Mouse (Mus musculus) lung, postnatal 0 days (tissue): ENCODE measurements around the gene Aacs.

Experiments
- CTCF ChIP-seq: IDR thresholded peaks from 2 replicates; pipeline ENCODE4 v1.5.1; 2016; ENCODE audit warnings: antibody characterized with exemption, mild to moderate bottlenecking
- EP300 ChIP-seq: IDR thresholded peaks from 2 replicates; pipeline ENCODE4 v1.6.1; 2016; ENCODE audit warnings: antibody characterized with exemption, mild to moderate bottlenecking, control low read depth

- TF ChIP-seq CTCF: no peak
- TF ChIP-seq EP300: no peak
Measured at GRCm38 (mm10) chr5:125476799-125477198, 1.2 kb downstream of the Aacs start.
